Mouse (Mus musculus) MEL (cell line): ENCODE data around the gene Dus1l. TPM values are rescaled to one million over a fixed set of nuclear protein-coding genes. Genes with fewer than 3 reads are reported as not detected.
"Not testable (repeated sequence)": the region's sequence is repeated elsewhere in the genome, so short reads cannot be mapped to it uniquely, and the experiment has no call there.

Experiments used
- DNase-seq: peaks from one replicate; pipeline ENCODE4 v3.0.0; 2011; ENCODE audit warnings: low read depth, low spot score
- H3K27ac ChIP-seq: 2 replicates; pipeline ENCODE4 v1.5.1; 2012; ENCODE audit warnings: low read depth, mild to moderate bottlenecking, control low read depth, low read length, moderate library complexity; ENCODE audit not compliant: control insufficient read depth
- H3K27me3 ChIP-seq, 2 experiments: fragments of 150-350 bp in 1 of 2; sonication (generic) in 1 of 2; 2 replicates each; pipeline ENCODE4 v1.6.1; 2012; ENCODE audit warnings: low read length in 2 of 2, mild to moderate bottlenecking in 2 of 2, improper control_type of control experiment in 1 of 2, moderate library complexity in 1 of 2; ENCODE audit not compliant: insufficient read depth in 2 of 2, control insufficient read depth in 1 of 2
- H3K36me3 ChIP-seq, 2 experiments: 2 replicates each; pipeline ENCODE4 v1.6.1; 2012 to 2014; ENCODE audit warnings: low read length in 2 of 2, improper control_type of control experiment in 1 of 2, inconsistent platforms in 1 of 2, mild to moderate bottlenecking in 1 of 2; ENCODE audit not compliant: insufficient read depth in 2 of 2, control insufficient read depth in 1 of 2
- H3K4me1 ChIP-seq, 2 experiments: fragments of 150-350 bp in 1 of 2; sonication (generic) in 1 of 2; 2 replicates each; pipeline ENCODE4 v1.6.1; 2012; ENCODE audit warnings: low read length in 2 of 2, improper control_type of control experiment in 1 of 2, mild to moderate bottlenecking in 1 of 2; ENCODE audit not compliant: insufficient read depth in 2 of 2, control insufficient read depth in 1 of 2
- H3K4me3 ChIP-seq, 2 experiments: fragments of 150-350 bp in 1 of 2; sonication (generic) in 1 of 2; 2 replicates each; pipeline ENCODE4 v1.5.1; 2012; ENCODE audit warnings: low read depth in 2 of 2, low read length in 2 of 2, mild to moderate bottlenecking in 2 of 2, moderate library complexity in 2 of 2, control low read depth in 1 of 2, improper control_type of control experiment in 1 of 2; ENCODE audit not compliant: control insufficient read depth in 1 of 2, insufficient read depth in 1 of 2
- H3K79me2 ChIP-seq: 2 replicates; pipeline ENCODE4 v1.6.1; 2012; ENCODE audit warnings: mild to moderate bottlenecking, low read length, moderate library complexity; ENCODE audit not compliant: control insufficient read depth, poor library complexity, insufficient read depth
- H3K9ac ChIP-seq: 2 replicates; pipeline ENCODE4 v1.6.1; 2012; ENCODE audit warnings: low read depth, mild to moderate bottlenecking, control low read depth, low read length, moderate library complexity; ENCODE audit not compliant: control insufficient read depth, poor library complexity, severe bottlenecking
- H3K9me3 ChIP-seq: fragments of 150-350 bp; sonication (generic); replicated peaks from 2 replicates; pipeline ENCODE4 v1.6.1; 2012; ENCODE audit warnings: mild to moderate bottlenecking, low read length, improper control_type of control experiment, moderate library complexity; ENCODE audit not compliant: insufficient read depth
- ELF1 ChIP-seq: IDR thresholded peaks from 2 replicates; pipeline ENCODE4 v1.6.1; 2014; ENCODE audit warnings: low read depth, mild to moderate bottlenecking, inconsistent platforms, low read length, improper control_type of control experiment, moderate library complexity
- EP300 ChIP-seq, 2 experiments: IDR thresholded peaks; 2 replicates each; pipeline ENCODE4 v1.6.1; 2011; ENCODE audit warnings: improper control_type of control experiment in 2 of 2, low read length in 2 of 2, low read depth in 1 of 2, mild to moderate bottlenecking in 1 of 2
- ETS1 ChIP-seq: IDR thresholded peaks from 2 replicates; pipeline ENCODE4 v1.6.1; 2012; ENCODE audit warnings: low read depth, mild to moderate bottlenecking, inconsistent platforms, low read length, improper control_type of control experiment, moderate library complexity
- GABPA ChIP-seq: IDR thresholded peaks from 2 replicates; pipeline ENCODE4 v1.6.1; 2012; ENCODE audit warnings: low read depth, mild to moderate bottlenecking, inconsistent platforms, low read length, improper control_type of control experiment, moderate library complexity
- GATA1 ChIP-seq: IDR thresholded peaks from 2 replicates; pipeline ENCODE4 v1.6.1; 2011; ENCODE audit warnings: low read depth, low read length, improper control_type of control experiment
- HCFC1 ChIP-seq: IDR thresholded peaks from 2 replicates; pipeline ENCODE4 v1.6.1; 2012; ENCODE audit warnings: low read depth, mild to moderate bottlenecking, inconsistent platforms, low read length, improper control_type of control experiment, moderate library complexity
- JUND ChIP-seq: IDR thresholded peaks from 2 replicates; pipeline ENCODE4 v1.6.1; 2011; ENCODE audit warnings: low read depth, mild to moderate bottlenecking, improper control_type of control experiment, low read length
- KAT2A ChIP-seq: conservative IDR thresholded peaks from 2 replicates; pipeline ENCODE4 v1.6.1; 2012; ENCODE audit warnings: low read depth, low read length, improper control_type of control experiment, inconsistent platforms
- MAX ChIP-seq: IDR thresholded peaks from 2 replicates; pipeline ENCODE4 v1.6.1; 2011; ENCODE audit warnings: low read length, improper control_type of control experiment
- MAZ ChIP-seq: IDR thresholded peaks from 2 replicates; pipeline ENCODE4 v1.6.1; 2012; ENCODE audit warnings: low read depth, mild to moderate bottlenecking, inconsistent platforms, low read length, improper control_type of control experiment
- MEF2A ChIP-seq: IDR thresholded peaks from 2 replicates; pipeline ENCODE4 v1.6.1; 2014; ENCODE audit warnings: low read depth, mild to moderate bottlenecking, inconsistent platforms, low read length, improper control_type of control experiment; ENCODE audit not compliant: poor library complexity, insufficient replicate concordance, severe bottlenecking; ENCODE audit errors: extremely low read depth
- NELFE ChIP-seq: IDR thresholded peaks from 2 replicates; pipeline ENCODE4 v1.6.1; 2011; ENCODE audit warnings: low read depth, low read length, improper control_type of control experiment
- NRF1 ChIP-seq: IDR thresholded peaks from 2 replicates; pipeline ENCODE4 v1.6.1; 2014; ENCODE audit warnings: low read depth, mild to moderate bottlenecking, inconsistent platforms, low read length, improper control_type of control experiment, moderate library complexity; ENCODE audit not compliant: poor library complexity, insufficient read depth, severe bottlenecking
- POLR2A ChIP-seq, 2 experiments: IDR thresholded peaks; 2 replicates each; pipeline ENCODE4 v1.6.1; 2011 to 2012; ENCODE audit warnings: low read length in 2 of 2, mild to moderate bottlenecking in 2 of 2, control low read depth in 1 of 2, improper control_type of control experiment in 1 of 2, low read depth in 1 of 2, moderate library complexity in 1 of 2; ENCODE audit not compliant: control insufficient read depth in 1 of 2, insufficient read depth in 1 of 2, poor library complexity in 1 of 2
- RCOR1 ChIP-seq: IDR thresholded peaks from 2 replicates; pipeline ENCODE4 v1.6.1; 2012; ENCODE audit warnings: low read depth, mild to moderate bottlenecking, inconsistent platforms, low read length, improper control_type of control experiment
- SIN3A ChIP-seq: IDR thresholded peaks from 2 replicates; pipeline ENCODE4 v1.6.1; 2012; ENCODE audit warnings: low read length, improper control_type of control experiment, inconsistent platforms
- SMC3 ChIP-seq: IDR thresholded peaks from 2 replicates; pipeline ENCODE4 v1.6.1; 2011; ENCODE audit warnings: low read depth, low read length, improper control_type of control experiment
- TAL1 ChIP-seq: IDR thresholded peaks from 2 replicates; pipeline ENCODE4 v1.6.1; 2012; ENCODE audit warnings: mild to moderate bottlenecking, inconsistent platforms, low read length, moderate library complexity, mixed read lengths
- TBP ChIP-seq: IDR thresholded peaks from 2 replicates; pipeline ENCODE4 v1.8.0; 2011; ENCODE audit warnings: low read depth, low read length, improper control_type of control experiment
- USF1 ChIP-seq: IDR thresholded peaks from 2 replicates; pipeline ENCODE4 v1.6.1; 2014; ENCODE audit warnings: low read depth, mild to moderate bottlenecking, inconsistent platforms, low read length, improper control_type of control experiment, moderate library complexity
- ZC3H11A ChIP-seq: IDR thresholded peaks from 2 replicates; pipeline ENCODE4 v1.6.1; 2012; ENCODE audit warnings: low read depth, mild to moderate bottlenecking, inconsistent platforms, low read length, improper control_type of control experiment
- ZKSCAN1 ChIP-seq: IDR thresholded peaks from 2 replicates; pipeline ENCODE4 v1.6.1; 2012; ENCODE audit warnings: low read depth, mild to moderate bottlenecking, inconsistent platforms, low read length, improper control_type of control experiment, moderate library complexity
- ZMIZ1 ChIP-seq: IDR thresholded peaks from 2 replicates; pipeline ENCODE4 v1.6.1; 2012; ENCODE audit warnings: low read depth, mild to moderate bottlenecking, inconsistent platforms, low read length, improper control_type of control experiment, moderate library complexity
- polyA plus RNA-seq, 2 experiments: library from polyadenylated mRNA; stranded (reverse) in 1 of 2; unstranded in 1 of 2; fragments of >175 nt in 1 of 2; fragments of >200 nt in 1 of 2; gene quantifications; 2 replicates each; pipeline versions ENCODE4 v1.2.1 to v1.2.4; 2012; ENCODE audit warnings: low replicate concordance in 2 of 2, low read depth in 1 of 2; ENCODE audit not compliant: insufficient read length in 2 of 2, insufficient read depth in 1 of 2, missing spikeins in 1 of 2
- total RNA-seq: library from RNA; depleted of rRNA; stranded (reverse); fragments of 300-350 nt; gene quantifications from 2 replicates; pipeline ENCODE4 v1.2.3, GENCODE M21; 2012

The Dus1l gene
- total and polyA plus RNA-seq, 3 experiments, result 171 to 203 TPM; not detected in 1

DNA sequence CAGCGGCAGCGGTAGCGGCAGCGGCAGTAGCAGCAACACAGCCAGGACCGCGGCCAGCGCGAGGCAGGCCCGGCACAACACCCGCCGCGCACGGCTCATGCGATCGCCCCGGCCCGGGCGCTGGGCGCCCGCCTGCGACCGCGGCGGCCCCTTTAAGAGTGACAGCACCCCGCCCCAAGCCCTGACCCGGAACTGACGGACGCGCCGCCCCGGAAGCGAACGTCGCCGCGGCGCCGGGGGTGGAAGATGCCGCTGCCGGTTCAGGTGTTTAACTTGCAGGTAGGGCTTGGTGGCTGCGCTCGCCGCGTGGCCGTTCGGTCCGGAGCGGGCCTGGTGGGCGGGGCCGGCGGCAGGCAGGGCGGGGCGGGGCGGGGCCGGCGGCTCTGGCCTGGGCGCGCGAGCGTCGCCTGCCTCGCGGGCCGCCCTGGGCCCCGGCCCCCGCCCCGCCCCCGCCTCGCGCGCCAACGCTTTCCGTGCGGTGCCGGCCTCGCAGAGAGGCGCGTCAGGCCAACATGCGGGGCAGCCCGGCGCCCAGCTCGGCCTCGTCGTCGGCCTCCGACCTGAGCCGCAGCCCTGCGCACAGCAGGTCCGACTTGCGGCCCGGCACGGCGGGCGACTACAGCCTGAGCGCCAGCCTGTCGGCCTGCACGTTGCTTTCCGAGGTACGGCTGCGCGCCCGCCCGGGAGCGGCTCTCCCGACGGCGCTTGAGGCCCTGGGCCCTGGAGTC, 12.0 kb downstream of the Dus1l start, which contains the start of the genes Rfng and Gps1 (continued):
- TF ChIP-seq RCOR1 (no peak), ELF1 (peak; percentile 79), ZMIZ1 (no peak; the same call in 1 of the 2 replicates), NELFE (peak; percentile 65), EP300 (IDR thresholded peaks at IDR 0.05; ENCODE audit: low read depth in 1 of 2, low read length in 2 of 2) (no peak), SIN3A (peak; percentile 89), TBP (0 out of 2 replicates have a peak, but pooled peaks have one; percentile 29), GABPA (no peak), ETS1 (no peak; the same call in 1 of the 2 replicates), ZC3H11A (no peak), ZKSCAN1 (no peak), HCFC1 (peak; percentile 91), MAZ (peak; percentile 98; the same call in 1 of the 2 replicates), TAL1 (no peak), MEF2A (no peak), GATA1 (no peak), USF1 (no peak), POLR2A (IDR thresholded peaks at IDR 0.05; ENCODE audit: control insufficient read depth in 1 of 2, insufficient read depth in 1 of 2, low read depth in 1 of 2, low read length in 2 of 2, poor library complexity in 1 of 2) (peak; percentile 55 to 79), SMC3 (no peak)

DNA sequence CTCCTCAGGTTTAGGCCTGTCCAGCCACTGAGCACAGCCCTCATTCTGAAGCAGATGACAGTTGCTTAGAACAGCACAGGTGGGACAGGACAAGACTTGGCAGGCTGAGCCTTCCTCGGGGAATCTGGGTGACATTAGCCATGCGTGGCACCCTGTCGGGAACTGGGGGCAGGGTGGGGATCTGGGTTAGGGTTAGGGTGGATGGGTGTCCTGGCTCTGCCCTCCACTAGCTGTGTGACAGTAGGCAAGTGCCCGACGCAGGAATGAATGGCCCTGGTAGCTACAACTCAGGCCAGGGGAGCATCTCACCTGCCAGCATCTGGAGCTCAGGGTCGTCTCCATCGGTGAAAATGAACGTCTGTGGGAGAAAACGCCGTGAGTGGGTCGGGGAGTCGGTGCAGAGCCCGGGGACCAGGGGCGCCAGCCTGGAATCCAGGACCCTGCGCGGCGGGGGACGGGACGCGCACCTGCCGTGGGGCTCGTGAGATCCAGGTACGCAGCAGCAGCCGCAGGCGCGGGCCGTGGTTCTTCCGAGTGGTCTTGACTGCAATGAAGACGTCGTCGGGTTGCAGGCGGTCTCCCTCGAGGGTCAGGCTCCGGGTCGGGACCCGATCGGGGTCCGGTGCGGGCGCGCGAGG, 12.7 kb downstream of the Dus1l start:
- peaks cover 0 to 16% of the 10 kb centered on the region in 2 experiments; a peak in 1 of 4 replicates for H3K4me1 ChIP-seq
- H3K36me3 ChIP-seq, result peaks cover 2 to 7% of the 10 kb centered on the region in 2 experiments
- TF ChIP-seq MAZ (no peak), GATA1 (no peak), KAT2A (no peak), MAX (no peak), NRF1 (no peak), GABPA (no peak), USF1 (no peak), JUND (no peak)
- no peaks in the 10 kb centered on the region for H3K9me3 ChIP-seq
- peak overlapping the region; percentile 87 for H3K9ac ChIP-seq
- no peaks in the 10 kb centered on the region for H3K27me3 ChIP-seq
- H3K4me3 ChIP-seq, result peak overlapping the region; percentile 79 to 95
- peak; percentile 34 for DNase-seq
- peaks cover 26% of the 10 kb centered on the region for H3K79me2 ChIP-seq
- H3K27ac ChIP-seq, result peak overlapping the region; percentile 32

DNA sequence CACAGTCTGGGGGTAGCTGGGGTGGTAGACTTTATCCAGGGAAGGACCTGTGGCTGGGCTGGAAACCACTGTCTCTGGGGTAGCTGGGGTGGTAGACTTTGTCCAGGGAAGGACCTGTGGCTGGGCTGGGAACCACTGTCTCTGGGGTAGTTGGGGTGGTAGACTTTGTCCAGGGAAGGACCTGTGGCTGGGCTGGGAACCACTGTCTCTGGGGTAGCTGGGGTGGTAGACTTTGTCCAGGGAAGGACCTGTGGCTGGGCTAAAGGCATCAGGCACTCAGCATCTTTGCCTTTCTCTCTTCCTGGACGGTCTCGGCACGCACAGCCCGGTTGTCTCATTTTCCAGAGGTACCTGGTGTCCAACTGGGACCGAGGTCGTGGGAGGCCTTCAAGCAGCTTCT, 14.8 kb downstream of the Dus1l start:
- not testable (repeated sequence) for H3K27ac ChIP-seq, H3K9me3 ChIP-seq, H3K36me3 ChIP-seq, H3K9ac ChIP-seq, DNase-seq, H3K27me3 ChIP-seq, H3K4me3 ChIP-seq
- H3K4me1 ChIP-seq, result peaks cover 0 to 16% of the 10 kb centered on the region in 2 experiments; a peak in 1 of 4 replicates
- peaks cover 20% of the 10 kb centered on the region for H3K79me2 ChIP-seq
